Mouse (Mus musculus) left cerebral cortex, postnatal 10 days (tissue): ENCODE measurements at regions not wholly inside any gene's neighbourhood (a gene's known extent, or its start where the extent isn't known, plus 50 kb on each side); places are given as distances from the start of the nearest gene placed in this dataset.

Experiments
- DNase-seq, 2 experiments: peaks; one replicate each; pipeline ENCODE4 v3.0.0; 2021 to 2022; ENCODE audit warnings: low spot score in 2 of 2, mixed read lengths in 1 of 2; ENCODE audit errors: extremely low spot score in 1 of 2
- intact Hi-C: fragments of 180-260 bp; cut with DNase I; formaldehyde crosslinking; loops from one replicate; pipeline ENCODE4 v1.15.1; 2025

DNA sequence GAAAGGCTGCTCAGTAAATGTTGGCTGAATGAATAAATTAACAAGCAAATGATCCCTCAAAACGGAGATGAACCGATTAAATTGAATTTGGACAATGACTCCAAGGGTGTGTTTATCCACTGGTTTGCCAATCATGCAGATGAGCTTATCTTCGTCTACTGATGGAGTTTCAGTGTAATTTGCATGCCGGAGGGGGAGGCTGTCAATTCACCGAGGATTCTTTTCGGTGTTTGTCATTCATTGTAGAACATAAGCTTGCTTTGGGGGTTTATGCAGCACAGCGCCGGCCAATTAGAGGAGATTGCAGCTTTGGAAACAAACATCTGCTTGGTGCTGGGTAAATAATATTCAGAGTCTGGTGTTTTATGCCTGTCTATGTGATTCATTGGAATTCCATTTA is 132.7 kb downstream of the Otoa start:
- intact Hi-C loops = no loop called here
- no peak for DNase-seq

DNA sequence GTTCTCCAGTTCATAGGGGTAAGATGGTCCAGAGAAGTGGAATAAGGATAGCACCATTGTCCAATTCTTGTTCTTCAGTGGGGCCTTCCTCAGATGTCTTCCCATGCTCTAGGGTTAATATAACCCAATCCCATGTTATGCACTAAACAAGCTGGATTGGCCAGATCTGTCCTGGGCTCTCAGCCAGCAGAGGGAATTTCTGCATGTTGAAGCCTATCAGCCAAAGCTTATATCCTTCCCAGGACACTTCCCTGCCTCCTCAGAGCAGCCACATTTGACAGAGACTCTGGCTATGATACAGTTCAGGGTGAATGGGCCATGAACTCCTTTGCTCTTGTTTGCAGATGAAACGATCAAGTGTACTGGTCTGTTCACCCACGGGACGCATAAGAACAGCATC is 133.6 kb downstream of the Otoa start:
- intact Hi-C loops = no loop called here
- no peak for DNase-seq

DNA sequence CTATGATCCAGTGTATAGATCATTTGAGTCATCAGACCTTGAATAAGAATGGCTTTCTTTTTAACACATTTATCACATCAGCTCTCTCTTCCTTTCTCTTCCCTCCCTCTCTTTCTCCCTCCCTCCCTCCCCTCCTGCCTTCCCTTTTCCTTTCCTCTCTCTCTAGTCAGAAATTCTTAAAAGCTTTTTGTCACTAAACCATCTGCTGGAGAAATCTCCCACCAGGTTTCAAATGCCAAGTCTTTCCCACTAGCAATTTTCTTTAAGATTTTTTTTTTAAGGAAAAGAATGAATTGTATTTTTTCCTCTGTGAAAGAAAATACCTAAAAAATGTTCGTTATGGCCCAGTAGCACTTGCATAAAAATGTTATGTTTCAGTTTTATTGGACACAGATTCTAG is 134.3 kb downstream of the Otoa start:
- intact Hi-C loops = no loop called here
- DNase-seq = no peak

DNA sequence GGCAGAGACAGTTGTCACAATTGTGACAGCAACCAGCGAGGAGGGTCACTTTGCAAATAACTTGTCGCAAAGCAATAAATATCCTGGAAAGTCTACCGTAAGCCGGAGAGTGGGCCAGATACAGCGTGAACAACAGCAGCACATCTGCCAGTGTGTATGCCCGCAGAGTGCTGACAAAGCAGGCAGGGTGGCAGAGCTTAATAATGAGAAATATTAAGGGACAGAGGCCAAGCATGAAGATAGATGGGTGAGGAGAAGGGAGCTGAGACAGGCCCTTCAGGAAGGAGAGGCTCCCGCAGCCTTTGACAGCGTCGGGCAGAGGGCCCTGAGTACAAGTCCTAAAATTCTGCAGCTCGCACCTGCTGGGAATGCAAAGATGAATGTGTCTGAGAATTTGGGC is 136.6 kb downstream of the Otoa start:
- DNase-seq = no peak
- intact Hi-C loops = no loop called here

DNA sequence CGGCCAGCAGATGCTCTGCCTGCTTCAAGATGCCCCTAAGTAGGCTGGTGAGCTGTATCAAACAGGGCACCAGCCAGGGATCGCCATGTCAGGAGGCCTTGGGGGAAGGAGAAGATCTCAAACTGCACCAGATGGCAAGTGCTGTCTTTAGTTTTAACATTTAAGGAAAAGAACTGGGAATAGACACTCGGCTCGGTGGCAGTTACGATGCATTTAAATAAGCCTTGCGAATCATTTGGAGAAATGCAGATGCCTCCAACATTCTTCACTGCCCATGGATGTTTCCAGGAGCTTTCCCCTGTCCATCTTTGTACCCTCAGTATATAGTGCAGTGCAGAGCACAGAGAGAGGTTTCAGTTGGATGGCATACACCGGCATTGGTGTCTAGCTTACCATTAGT is 139.7 kb downstream of the Otoa start:
- peak in 1 of 2 experiments; percentile 27 for DNase-seq
- intact Hi-C loops = no loop called here

DNA sequence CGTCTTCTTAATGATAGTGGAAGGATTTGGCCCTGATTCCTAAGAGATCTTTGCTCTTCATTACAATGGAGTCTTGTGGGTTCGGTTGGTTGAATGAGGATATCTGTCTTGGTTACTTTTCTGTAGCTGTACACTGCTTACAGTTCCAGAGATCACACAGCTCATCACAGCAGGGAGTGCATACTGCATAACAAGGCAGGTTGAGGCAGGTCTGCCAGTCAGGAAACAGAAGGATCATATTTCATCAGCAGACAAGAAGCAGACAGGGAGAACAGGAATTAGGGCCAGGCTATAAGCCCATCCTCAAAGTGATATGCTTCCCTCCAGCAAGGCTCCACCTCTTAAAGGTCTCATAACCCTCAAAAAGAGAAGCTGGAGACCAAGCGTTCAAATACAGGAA is 150.4 kb downstream of the Otoa start:
- intact Hi-C loops = no loop called here

DNA sequence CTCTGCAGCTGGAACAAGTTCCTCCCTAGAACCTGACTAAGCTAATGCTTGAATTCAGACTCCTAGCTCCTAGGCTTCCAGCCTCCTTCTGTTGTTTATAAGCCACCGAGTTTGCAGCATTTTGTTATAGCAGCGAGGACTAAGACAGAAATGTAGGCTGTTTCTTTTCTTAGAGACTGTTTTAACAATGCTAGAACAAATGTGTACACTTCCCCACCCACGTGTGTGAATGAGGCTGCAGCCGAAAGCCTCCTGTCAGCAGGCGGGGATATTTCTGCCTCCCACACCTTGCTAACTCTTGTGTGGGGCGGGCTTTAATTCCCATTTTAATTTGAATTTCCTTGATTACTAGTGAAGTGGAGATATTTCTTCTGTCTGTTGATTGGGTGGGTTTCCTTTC is 153.4 kb downstream of the Otoa start:
- DNase-seq = no peak
- intact Hi-C loops = no loop called here

More for the DNA sequence above, 150.4 kb downstream of the Otoa start:
- DNase-seq = no peak

DNA sequence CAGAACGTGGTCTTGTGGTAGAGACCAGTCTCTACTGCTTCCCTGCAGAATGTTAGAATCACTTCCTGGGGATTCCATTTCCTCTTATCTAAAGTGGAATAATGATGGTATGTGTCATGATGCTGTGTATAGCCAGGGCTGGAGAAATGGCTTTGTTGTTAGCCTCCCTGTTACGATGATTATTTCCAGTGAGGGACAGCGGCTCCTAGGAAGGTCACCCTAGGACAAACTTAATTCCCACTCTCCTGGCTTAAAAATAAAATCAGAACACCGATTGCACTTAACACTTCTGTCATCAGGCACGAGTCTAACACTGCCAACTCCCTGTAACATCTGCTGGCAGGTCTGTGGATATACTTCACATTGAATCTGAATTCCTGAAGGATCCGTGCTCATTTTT is 151.9 kb upstream of the Hs3st2 start:
- no peak for DNase-seq
- intact Hi-C loops = no loop called here

DNA sequence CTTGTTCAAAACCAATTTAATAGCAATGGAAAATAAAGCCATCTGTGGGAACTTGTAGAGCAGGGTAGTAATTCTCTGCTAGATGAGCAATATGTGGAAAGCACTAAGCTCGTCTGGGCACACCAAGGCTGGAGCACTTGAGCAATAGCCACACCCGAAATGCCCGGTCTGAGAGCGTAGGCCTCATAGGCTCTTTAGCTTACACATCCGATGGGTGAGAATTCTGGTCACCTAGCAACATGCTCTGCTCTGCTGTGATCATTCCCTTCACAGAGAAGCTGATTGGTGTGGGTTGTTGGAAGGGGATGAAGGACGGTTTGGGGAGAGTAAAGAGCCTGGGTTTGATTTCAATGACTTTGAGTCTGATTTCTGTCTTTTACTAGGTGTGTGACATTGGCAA is 143.8 kb upstream of the Hs3st2 start:
- intact Hi-C loops = no loop called here
- no peak for DNase-seq

DNA sequence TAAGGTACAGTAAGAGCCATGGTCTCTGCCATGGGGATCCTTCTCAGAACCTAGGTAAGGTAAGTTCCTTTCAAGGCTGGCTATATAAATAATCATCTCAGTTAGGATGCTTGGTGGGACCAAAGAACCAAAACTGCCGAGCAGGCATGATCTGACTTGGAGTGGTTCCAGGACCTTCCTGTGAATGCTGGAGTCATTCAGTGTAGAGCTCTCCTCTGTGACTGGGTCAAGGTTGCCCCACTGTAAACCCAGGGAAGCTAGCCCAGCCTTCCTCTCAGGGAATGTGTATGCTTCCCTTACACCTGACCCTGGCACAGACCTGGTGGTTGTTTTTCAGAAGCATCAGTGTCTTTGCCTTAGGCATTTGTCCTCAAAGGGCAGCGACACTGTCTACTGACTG is 134.2 kb upstream of the Hs3st2 start:
- intact Hi-C loops = loop anchor here (10.0 kb wide), 1 partner anchor 127 kb away; no protein-coding TSS in a partner anchor
- no peak for DNase-seq

DNA sequence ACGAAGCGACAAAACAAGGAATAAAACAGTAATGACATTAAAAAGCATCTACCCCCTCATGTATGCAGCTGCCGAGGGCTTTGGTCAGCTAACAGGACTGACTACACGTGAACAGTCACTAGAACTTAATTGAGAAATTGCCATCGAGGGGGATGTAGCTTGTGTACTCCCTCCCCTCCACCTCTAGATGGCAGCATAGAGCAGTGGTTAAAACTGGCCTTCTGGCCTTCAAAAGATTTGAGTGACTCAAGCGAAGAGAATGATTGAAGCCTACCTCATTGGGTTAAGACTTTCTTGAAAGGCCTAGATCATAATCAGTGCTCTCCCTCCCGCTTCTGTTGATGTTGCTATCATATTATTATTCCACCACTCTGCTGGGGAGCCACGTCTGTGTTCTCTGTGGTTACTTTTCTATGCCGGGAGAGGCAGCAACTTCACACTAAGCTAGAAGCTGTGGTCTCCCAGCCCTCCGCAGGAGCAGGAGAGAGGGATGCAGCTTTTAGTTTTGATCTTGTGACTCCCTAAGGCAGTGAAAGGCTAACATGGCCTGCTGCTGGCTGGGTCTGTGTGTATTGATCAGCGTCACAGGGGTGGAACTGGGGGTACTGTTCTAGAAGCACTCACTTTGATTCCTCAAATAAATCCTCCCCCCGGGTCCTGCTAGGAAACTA is 132.7 kb upstream of the Hs3st2 start:
- intact Hi-C loops = loop anchor here (10.0 kb wide), 1 partner anchor 126 kb away; no protein-coding TSS in a partner anchor
- DNase-seq = no peak

DNA sequence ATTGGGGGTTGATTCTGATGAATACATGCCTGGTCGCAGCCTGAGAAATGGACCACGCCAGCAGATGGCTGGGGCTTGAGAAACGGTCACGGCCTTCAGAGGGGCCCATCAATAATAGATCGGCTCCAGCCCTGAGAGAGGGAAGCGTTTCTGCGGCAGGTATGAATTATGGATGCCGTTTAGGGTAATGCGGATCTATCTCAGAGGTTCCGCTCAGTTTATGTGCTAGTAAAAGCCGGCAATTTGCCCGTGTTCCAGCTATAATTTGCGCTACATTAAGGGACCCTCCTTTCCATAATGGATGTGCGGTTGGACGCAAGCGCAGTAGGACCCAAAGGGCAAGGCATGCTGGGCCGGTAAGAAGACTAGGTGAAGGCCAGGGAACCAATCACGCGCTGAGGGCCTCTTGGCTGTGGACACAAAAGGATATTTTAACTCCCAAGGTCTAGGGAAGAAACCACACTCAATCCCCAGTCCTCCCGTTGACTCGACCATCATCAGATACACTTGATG is 132.1 kb upstream of the Hs3st2 start:
- intact Hi-C loops = loop anchor here (10.0 kb wide), 1 partner anchor 125 kb away; no protein-coding TSS in a partner anchor
- no peak for DNase-seq

DNA sequence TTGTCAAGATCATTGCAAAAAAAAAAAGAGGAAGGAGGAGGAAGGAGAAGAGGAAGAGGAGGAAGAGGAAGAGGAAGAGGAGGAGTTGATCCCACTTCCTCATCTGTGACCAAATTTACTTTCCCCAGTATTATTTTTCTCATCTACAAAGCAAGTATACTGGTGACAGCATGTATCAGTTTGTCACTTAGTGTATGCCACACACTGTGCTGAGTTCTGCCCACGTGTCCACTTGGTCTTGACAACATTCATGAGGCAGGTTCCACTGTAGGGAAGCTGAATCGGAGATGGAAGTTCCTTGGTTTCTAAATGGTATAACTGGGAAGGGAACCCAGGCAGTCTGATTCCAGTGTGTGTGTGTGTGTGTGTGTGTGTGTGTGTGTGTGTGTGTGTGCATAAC is 122.3 kb upstream of the Hs3st2 start:
- DNase-seq = no peak
- intact Hi-C loops = no loop called here

DNA sequence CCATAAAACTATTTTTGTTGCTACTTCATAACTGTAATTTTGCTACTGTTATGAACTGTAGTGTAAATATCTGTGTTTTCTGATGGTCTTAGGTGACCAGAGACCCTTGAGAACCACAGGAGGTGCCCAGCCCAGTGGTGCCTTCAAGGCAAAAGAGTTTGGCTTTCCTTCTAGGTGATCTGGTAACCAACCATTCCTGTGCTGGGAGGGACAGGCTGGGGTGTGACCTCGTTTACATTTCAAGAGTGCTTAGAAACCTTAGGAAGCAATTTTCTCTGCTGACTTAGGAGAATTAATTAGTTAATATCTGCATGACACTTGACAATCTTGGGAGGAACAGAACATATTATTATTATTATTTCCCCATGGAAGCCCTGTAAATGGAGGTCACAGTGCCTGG is 111.1 kb upstream of the Hs3st2 start:
- no peak for DNase-seq
- intact Hi-C loops = no loop called here

DNA sequence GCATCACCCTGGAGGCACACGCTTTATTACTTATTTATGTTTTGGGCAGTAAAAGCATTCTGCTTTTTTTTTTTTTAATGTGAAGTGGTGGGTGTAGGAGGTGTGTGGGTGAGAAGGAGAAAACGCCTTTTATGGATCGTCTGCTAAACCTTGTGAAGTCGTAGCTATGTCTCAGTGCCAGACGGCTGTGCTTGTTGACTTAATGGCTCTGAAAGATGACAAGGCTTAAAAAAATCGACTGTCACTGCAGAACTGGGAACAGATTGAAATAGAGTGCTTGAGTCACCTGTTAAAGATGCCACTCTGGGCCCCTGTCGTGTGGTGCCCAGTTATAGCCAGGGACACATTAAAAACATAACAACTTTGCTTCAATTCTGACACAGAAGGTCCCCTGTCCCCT is 109.5 kb upstream of the Hs3st2 start:
- DNase-seq = no peak
- intact Hi-C loops = no loop called here

DNA sequence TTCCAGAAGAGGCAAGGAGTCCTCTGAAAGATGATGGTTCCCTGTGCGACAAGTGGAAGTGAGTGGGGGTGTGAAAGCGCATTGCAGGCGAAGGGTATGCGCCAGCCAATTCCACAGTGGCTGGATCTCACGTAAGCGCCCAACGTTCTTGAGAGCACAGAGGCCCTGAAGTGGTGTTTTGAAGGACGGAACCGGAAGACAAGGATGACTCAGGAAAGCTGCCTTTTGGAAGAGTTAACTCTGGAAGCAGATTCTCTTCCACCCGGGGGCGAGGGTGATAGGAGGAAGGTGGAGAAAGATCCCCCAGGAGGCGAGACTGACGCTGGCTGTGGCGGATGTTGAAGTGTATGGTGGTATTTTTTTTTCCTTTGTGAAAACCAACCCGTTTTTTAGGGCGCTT is 101.9 kb upstream of the Hs3st2 start:
- intact Hi-C loops = no loop called here
- no peak for DNase-seq

DNA sequence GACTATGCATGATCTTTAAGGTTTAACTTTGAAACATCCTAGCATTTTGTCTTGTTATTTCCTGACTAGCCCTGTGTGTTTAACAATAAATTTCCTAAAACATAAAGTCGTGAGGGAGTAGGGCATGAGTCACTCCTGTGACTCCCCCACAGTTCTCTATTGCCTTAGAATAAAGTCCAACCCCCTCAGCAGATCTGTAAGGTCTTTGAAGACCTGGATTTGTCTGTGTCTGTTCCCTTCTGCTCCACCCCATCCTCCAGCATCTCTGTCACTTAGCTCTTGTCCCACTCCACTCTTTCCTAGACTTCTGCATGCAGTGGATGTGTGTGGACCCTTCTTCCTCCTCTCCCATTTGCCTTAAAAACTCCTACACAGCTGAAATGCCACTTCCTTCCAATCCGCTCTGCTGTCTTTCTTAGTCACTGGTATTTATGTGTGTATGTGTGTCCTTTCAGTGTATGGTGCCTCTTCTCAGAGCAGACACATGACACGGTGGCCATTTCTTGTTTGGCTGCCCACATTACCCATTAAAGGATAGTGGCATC is 95.4 kb upstream of the Hs3st2 start:
- intact Hi-C loops = no loop called here
- no peak for DNase-seq

DNA sequence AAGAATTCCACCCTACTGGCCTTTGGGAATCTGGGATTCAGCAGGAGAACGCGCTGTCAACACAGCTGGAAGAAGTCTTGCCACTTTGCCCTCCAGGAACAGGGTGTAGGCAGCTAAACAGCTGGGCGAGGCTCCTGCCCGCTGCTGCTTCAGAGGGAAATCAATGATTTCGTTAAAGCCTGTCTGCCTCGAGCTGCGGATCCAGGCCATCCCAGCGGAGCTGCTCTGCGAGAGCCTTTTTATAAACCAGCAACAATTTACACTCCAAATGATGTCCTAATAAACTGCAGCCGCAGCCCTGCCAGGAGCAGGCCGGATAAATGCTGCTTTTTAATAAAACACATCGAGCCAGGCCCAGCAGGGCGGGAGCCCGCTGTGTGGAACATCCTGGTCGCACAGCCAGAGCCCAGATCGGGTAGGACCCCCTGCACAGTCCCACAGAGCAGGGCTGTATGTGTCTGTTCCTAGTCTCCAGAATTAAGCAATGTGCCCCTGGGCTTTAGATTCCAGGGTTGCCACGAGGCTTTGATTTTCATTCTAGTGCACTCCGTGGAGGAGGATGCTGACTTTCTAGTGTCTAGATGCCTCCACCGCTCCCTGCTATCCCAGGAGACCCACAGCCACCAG is 78.6 kb upstream of the Hs3st2 start:
- intact Hi-C loops = no loop called here
- DNase-seq = no peak

DNA sequence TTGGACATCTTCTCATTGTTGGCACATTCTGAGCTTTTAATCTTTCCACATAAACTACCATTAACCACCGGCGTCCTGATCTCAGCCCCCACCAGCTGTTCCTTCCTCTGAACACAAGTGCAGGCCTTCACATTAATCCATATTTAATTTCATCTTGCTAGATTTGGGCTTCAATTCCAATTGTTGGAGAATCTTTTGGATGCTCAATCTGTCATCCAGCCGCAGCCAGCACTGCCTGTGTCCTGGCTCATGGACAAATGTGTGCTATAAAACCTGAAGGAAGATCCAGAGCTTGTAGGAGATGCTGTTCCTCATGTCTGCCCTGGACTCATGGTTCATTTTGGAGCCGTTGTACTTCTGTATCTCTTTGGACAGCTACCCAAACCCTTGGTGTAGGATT is 77.1 kb upstream of the Hs3st2 start:
- intact Hi-C loops = no loop called here
- peak in 1 of 2 experiments; percentile 16 for DNase-seq

DNA sequence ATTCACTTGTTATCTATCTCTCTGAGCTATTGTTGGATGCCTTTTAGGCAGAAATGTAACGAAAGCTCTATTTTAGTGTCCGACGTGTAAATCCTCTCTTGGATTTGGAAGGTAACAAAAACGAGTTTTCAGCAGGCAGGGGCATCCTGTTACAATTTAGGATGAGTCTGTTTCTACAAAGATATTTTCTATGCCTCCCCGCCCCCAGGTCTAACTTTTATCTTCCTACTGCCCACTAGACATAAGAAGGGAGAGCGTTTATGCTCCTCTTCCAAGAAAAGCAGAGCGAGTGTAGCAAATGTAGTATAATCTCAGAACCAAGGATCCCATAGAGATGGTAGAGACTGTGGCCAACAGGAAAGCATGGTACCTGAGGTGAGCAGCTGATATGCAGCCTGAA is 62.4 kb upstream of the Hs3st2 start:
- peak in 1 of 2 experiments; percentile 39 for DNase-seq
- intact Hi-C loops = no loop called here
